Mouse (Mus musculus): ENCODE data around the gene Akap13. TPM values are rescaled to one million over a fixed set of nuclear protein-coding genes. Genes with fewer than 3 reads are reported as not detected.
A peak's percentile ranks its signal among the peaks of the same experiment; 100 is the strongest.

Gene Akap13
- total RNA-seq, 1 experiment, result 24.6 TPM

DNA sequence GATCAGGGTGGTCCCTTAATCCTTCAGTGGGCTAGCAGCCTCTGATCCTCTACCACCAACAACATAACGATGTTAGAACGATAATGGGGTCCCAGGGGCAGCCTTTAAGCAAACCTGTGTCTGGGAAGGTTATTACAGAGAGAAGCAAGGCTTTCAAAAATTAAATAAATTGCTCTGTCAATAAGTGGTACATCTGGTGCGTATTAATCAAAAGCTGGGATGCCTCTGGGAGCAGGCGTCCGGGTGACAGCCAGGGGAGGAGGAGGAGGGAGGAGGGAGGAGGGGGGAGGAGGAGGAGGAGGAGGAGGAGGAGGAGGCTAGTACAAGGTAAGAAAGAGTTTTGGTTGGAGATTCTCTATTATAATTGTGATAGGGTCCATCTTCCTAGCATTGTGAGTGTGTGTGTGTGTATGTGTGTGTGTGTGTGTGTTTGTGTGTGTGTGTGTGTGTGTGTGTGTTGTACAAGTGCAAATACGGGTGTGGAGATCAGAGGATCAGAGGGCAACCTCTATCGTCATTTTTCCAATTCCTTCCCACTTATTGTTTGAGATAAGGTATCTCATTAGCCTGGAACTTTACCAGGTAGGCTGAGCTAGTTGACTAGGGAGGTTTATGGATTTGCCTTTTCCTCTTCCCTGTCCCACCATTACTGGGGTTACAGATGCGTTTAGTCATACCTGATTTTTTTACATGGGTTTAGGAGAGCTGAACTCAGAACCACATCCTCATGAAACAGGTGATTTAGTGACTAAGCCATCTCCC lies 18.7 kb upstream of the Akap13 start:
- Histone ChIP-seq H3K9ac (ENCODE audit: insufficient read depth, low read depth, low read length, poor library complexity, severe bottlenecking) (no peak overlapping the region), H3K4me3 (ENCODE audit: insufficient read depth in 1 of 2, low read depth in 1 of 2, low read length in 2 of 2, poor library complexity in 1 of 2, severe bottlenecking in 1 of 2) (no peak overlapping the region), H3K4me1 (ENCODE audit: control insufficient read depth in 2 of 2, insufficient read depth in 2 of 2, low read length in 2 of 2, poor library complexity in 1 of 2) (no peaks in the 10 kb centered on the region), H3K9me3 (ENCODE audit: control insufficient read depth, insufficient read depth, low read depth, low read length) (no peaks in the 10 kb centered on the region), H3K27ac (ENCODE audit: insufficient read depth, low read depth, low read length, poor library complexity, severe bottlenecking) (no peak overlapping the region), H3K36me3 (ENCODE audit: control insufficient read depth, insufficient read depth, low read length, poor library complexity, severe bottlenecking) (no peaks in the 10 kb centered on the region)
- no peak for DNase-seq (ENCODE audit: low read depth, low spot score)
- in situ Hi-C loops (cut with MboI; ENCODE audit: low sequenced_read_pairs in 2 of 2, unreplicated experiment in 2 of 2), result no loop called here
- TF ChIP-seq HCFC1 (IDR thresholded peaks at IDR 0.05; ENCODE audit: borderline replicate concordance, insufficient read depth, low read length) (no peak), CHD2 (IDR thresholded peaks at IDR 0.05; ENCODE audit: low read depth, low read length) (no peak), ZC3H11A (IDR thresholded peaks at IDR 0.05; ENCODE audit: borderline replicate concordance, low read depth, low read length) (no peak), ZNF384 (IDR thresholded peaks at IDR 0.05; ENCODE audit: low read depth, low read length) (no peak), MAFK (IDR thresholded peaks at IDR 0.05; ENCODE audit: insufficient read depth, low read depth, low read length) (no peak)

DNA sequence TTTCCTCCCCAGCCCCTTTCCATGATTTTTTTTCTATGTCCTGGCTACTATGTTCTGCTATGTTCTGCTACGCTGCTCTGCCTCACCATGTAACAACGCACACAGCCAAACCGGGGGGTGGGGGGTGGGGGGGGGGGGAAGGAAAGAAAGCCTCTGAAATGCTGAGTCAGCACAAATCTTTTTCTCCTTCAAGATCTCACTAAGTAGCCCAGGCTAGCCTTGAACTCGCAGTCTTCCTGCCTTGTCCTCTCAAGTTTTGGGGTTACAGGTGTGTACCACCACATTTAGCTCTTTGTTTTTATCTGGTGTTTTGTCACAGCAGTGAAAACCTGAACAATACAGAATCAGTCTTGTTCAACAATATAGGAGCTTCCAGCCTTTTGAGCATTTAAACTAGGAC lies 15.8 kb upstream of the Akap13 start:
- no peak for DNase-seq (ENCODE audit: low read depth, low spot score)
- in situ Hi-C loops (cut with MboI; ENCODE audit: low sequenced_read_pairs in 2 of 2, unreplicated experiment in 2 of 2), result no loop called here
- TF ChIP-seq MAFK (IDR thresholded peaks at IDR 0.05; ENCODE audit: insufficient read depth, low read depth, low read length) (peak; percentile 93), CHD2 (IDR thresholded peaks at IDR 0.05; ENCODE audit: low read depth, low read length) (no peak)
- Histone ChIP-seq H3K9ac (ENCODE audit: insufficient read depth, low read depth, low read length, poor library complexity, severe bottlenecking) (no peak overlapping the region), H3K4me1 (ENCODE audit: control insufficient read depth in 2 of 2, insufficient read depth in 2 of 2, low read length in 2 of 2, poor library complexity in 1 of 2) (no peaks in the 10 kb centered on the region), H3K27ac (ENCODE audit: insufficient read depth, low read depth, low read length, poor library complexity, severe bottlenecking) (no peak overlapping the region), H3K9me3 (ENCODE audit: control insufficient read depth, insufficient read depth, low read depth, low read length) (no peaks in the 10 kb centered on the region), H3K4me3 (ENCODE audit: insufficient read depth in 1 of 2, low read depth in 1 of 2, low read length in 2 of 2, poor library complexity in 1 of 2, severe bottlenecking in 1 of 2) (no peak overlapping the region), H3K36me3 (ENCODE audit: control insufficient read depth, insufficient read depth, low read length, poor library complexity, severe bottlenecking) (no peaks in the 10 kb centered on the region)

DNA sequence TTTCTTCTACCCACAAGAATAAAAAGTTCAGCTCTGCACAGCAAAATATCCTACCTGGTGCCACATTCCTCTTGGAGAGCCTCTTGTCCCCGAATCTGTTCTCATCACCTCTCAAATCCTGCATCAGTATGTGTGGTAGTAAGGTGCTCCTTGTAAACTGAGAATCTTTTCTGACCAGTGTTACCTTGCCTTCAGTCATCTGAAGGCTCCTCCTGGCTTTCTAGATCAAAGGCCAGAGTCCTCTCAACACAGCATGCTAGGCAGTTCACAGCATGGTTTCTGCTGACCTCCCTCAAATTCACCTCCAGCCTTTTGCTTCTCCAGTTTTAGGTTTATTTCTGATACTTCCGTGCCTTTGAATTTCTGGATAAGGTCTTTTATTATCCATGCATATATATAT lies 15.1 kb upstream of the Akap13 start:
- in situ Hi-C loops (cut with MboI; ENCODE audit: low sequenced_read_pairs in 2 of 2, unreplicated experiment in 2 of 2), result no loop called here
- Histone ChIP-seq H3K4me3 (ENCODE audit: insufficient read depth in 1 of 2, low read depth in 1 of 2, low read length in 2 of 2, poor library complexity in 1 of 2, severe bottlenecking in 1 of 2) (no peak overlapping the region), H3K4me1 (ENCODE audit: control insufficient read depth in 2 of 2, insufficient read depth in 2 of 2, low read length in 2 of 2, poor library complexity in 1 of 2) (no peaks in the 10 kb centered on the region), H3K27ac (ENCODE audit: insufficient read depth, low read depth, low read length, poor library complexity, severe bottlenecking) (no peak overlapping the region), H3K9me3 (ENCODE audit: control insufficient read depth, insufficient read depth, low read depth, low read length) (no peaks in the 10 kb centered on the region), H3K36me3 (ENCODE audit: control insufficient read depth, insufficient read depth, low read length, poor library complexity, severe bottlenecking) (no peaks in the 10 kb centered on the region), H3K9ac (ENCODE audit: insufficient read depth, low read depth, low read length, poor library complexity, severe bottlenecking) (no peak overlapping the region)
- TF ChIP-seq HCFC1 (IDR thresholded peaks at IDR 0.05; ENCODE audit: borderline replicate concordance, insufficient read depth, low read length), result no peak
- TF ChIP-seq MAFK (IDR thresholded peaks at IDR 0.05; ENCODE audit: insufficient read depth, low read depth, low read length), result no peak
- no peak for TF ChIP-seq ZNF384 (IDR thresholded peaks at IDR 0.05; ENCODE audit: low read depth, low read length)
- no peak for TF ChIP-seq CHD2 (IDR thresholded peaks at IDR 0.05; ENCODE audit: low read depth, low read length)
- no peak for TF ChIP-seq ZC3H11A (IDR thresholded peaks at IDR 0.05; ENCODE audit: borderline replicate concordance, low read depth, low read length)
- DNase-seq (ENCODE audit: low read depth, low spot score), result no peak

DNA sequence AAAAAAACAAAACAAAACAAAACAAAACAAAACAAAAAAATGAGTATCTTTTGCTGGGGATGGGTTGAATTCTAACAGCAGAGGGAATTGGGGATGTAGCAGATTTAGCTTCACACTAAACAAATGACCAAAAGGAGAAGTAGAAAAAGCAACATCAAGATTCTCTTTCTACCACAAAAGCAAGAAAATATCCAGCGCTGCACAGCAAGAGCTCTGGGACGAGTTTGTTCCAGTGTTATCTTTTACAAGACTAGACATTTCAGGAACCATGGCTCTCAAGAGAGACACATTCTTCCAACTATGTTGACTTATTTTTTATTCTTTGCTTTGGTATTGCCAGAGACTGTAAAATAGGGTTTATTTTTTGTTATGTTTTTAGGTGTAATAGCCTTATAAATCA lies 13.4 kb upstream of the Akap13 start:
- in situ Hi-C loops (cut with MboI; ENCODE audit: low sequenced_read_pairs in 2 of 2, unreplicated experiment in 2 of 2), result no loop called here
- no peak for DNase-seq (ENCODE audit: low read depth, low spot score)
- no peak overlapping the region for H3K27ac ChIP-seq (ENCODE audit: insufficient read depth, low read depth, low read length, poor library complexity, severe bottlenecking)
- no peak overlapping the region for H3K9ac ChIP-seq (ENCODE audit: insufficient read depth, low read depth, low read length, poor library complexity, severe bottlenecking)
- no peaks in the 10 kb centered on the region for H3K9me3 ChIP-seq (ENCODE audit: control insufficient read depth, insufficient read depth, low read depth, low read length)
- H3K4me3 ChIP-seq (ENCODE audit: insufficient read depth in 1 of 2, low read depth in 1 of 2, low read length in 2 of 2, poor library complexity in 1 of 2, severe bottlenecking in 1 of 2), result no peak overlapping the region
- TF ChIP-seq HCFC1 (IDR thresholded peaks at IDR 0.05; ENCODE audit: borderline replicate concordance, insufficient read depth, low read length) (no peak), ZC3H11A (IDR thresholded peaks at IDR 0.05; ENCODE audit: borderline replicate concordance, low read depth, low read length) (no peak), ZNF384 (IDR thresholded peaks at IDR 0.05; ENCODE audit: low read depth, low read length) (no peak), MAFK (IDR thresholded peaks at IDR 0.05; ENCODE audit: insufficient read depth, low read depth, low read length) (no peak), CHD2 (IDR thresholded peaks at IDR 0.05; ENCODE audit: low read depth, low read length) (no peak)
- no peaks in the 10 kb centered on the region for H3K4me1 ChIP-seq (ENCODE audit: control insufficient read depth in 2 of 2, insufficient read depth in 2 of 2, low read length in 2 of 2, poor library complexity in 1 of 2)
- H3K36me3 ChIP-seq (ENCODE audit: control insufficient read depth, insufficient read depth, low read length, poor library complexity, severe bottlenecking), result no peaks in the 10 kb centered on the region
